Mouse (Mus musculus) forebrain, embryonic 14.5 days (tissue): ENCODE results near the gene Fstl4. TPM values are rescaled to one million over a fixed set of nuclear protein-coding genes. Genes with fewer than 3 reads are reported as not detected.

Experiments
- ATAC-seq: fragments of 200-750 bp; cut with Nextera tagmentation; 2 replicates; pipeline ENCODE4 v1.8.0; 2017; ENCODE audit warnings: mild to moderate bottlenecking, moderate library complexity
- DNase-seq: peaks from one replicate; pipeline ENCODE4 v3.0.0-alpha.2; 2015; ENCODE audit warnings: low spot score
- H3K27ac ChIP-seq: fragments of 300-500 bp; sonication (generic); 2 replicates; pipeline ENCODE4 v1.5.1; 2014; ENCODE audit warnings: low read depth, mild to moderate bottlenecking, control low read depth, low read length, moderate library complexity
- H3K27me3 ChIP-seq: fragments of 300-500 bp; sonication (generic); replicated peaks from 2 replicates; pipeline ENCODE4 v1.6.1; 2014; ENCODE audit warnings: low read length, control low read depth, mixed read lengths; ENCODE audit not compliant: control insufficient read depth, insufficient read depth
- H3K36me3 ChIP-seq: fragments of 300-500 bp; sonication (generic); 2 replicates; pipeline ENCODE4 v1.6.1; 2014; ENCODE audit warnings: low read length, control low read depth; ENCODE audit not compliant: control insufficient read depth, insufficient read depth
- H3K4me1 ChIP-seq: fragments of 300-500 bp; sonication (generic); 2 replicates; pipeline ENCODE4 v1.6.1; 2014; ENCODE audit warnings: antibody characterized with exemption, low read length, control low read depth; ENCODE audit not compliant: control insufficient read depth, insufficient read depth
- H3K4me2 ChIP-seq: fragments of 300-500 bp; sonication (generic); 2 replicates; pipeline ENCODE4 v1.6.1; 2014; ENCODE audit warnings: mild to moderate bottlenecking, control low read depth, low read length
- H3K4me3 ChIP-seq: fragments of 300-500 bp; sonication (generic); 2 replicates; pipeline ENCODE4 v1.5.1; 2014; ENCODE audit warnings: low read depth, low read length, control low read depth
- H3K9ac ChIP-seq: fragments of 300-500 bp; sonication (generic); 2 replicates; pipeline ENCODE4 v1.6.1; 2014; ENCODE audit warnings: mild to moderate bottlenecking, low read length, control low read depth, moderate library complexity
- H3K9me3 ChIP-seq: fragments of 300-500 bp; sonication (generic); replicated peaks from 2 replicates; pipeline ENCODE4 v1.6.1; 2016; ENCODE audit warnings: low read length, control low read depth, mixed read lengths; ENCODE audit not compliant: control insufficient read depth
- WGBS: fragments of 180-500 bp; shearing (Covaris S2); extraction: QIAGEN DNeasy Blood & Tissue Kit; methylation state at CpG from one replicate; pipeline ENCODE4 v1.1.7; 2014; 5-methylcytosine and 5-hydroxymethylcytosine counted together
- polyA plus RNA-seq: library from polyadenylated mRNA; unstranded; fragments of >200 nt; fragmentation: Nextera tagmentation; extraction: Ambion mirVana; gene quantifications from 2 replicates; pipeline ENCODE4 v1.2.1, GENCODE M21; 2014

Fstl4 gene
- polyA plus RNA-seq, 1 experiment from 2014 or later: 2.4 TPM

- no peak for ATAC-seq
- no peaks in the 10 kb centered on the region for H3K4me1 ChIP-seq
- DNase-seq: no peak
- WGBS: 44% methylated on average over 6 of the region's 6 CpGs
- H3K27ac ChIP-seq: no peak overlapping the region
- H3K9ac ChIP-seq: no peak overlapping the region
- H3K36me3 ChIP-seq: no peaks in the 10 kb centered on the region
- no peak overlapping the region for H3K4me2 ChIP-seq
- no peaks in the 10 kb centered on the region for H3K9me3 ChIP-seq
- no peak overlapping the region for H3K4me3 ChIP-seq
- no peaks in the 10 kb centered on the region for H3K27me3 ChIP-seq
Measured at GRCm38 (mm10) chr11:52970396-52970795, 206.0 kb downstream of the Fstl4 start.

GRCm38 (mm10) chr11:52986986-52987385 lies 222.6 kb downstream of the Fstl4 start:
- Histone ChIP-seq H3K27me3 (no peaks in the 10 kb centered on the region), H3K4me1 (no peaks in the 10 kb centered on the region), H3K27ac (no peak overlapping the region), H3K4me3 (no peak overlapping the region), H3K4me2 (no peak overlapping the region), H3K9ac (no peak overlapping the region), H3K36me3 (no peaks in the 10 kb centered on the region), H3K9me3 (peaks cover 3% of the 10 kb centered on the region; the same call in 1 of the 2 replicates)
- WGBS: 89% methylated on average over 8 of the region's 8 CpGs
- ATAC-seq (no peak), DNase-seq (no peak)

DNA sequence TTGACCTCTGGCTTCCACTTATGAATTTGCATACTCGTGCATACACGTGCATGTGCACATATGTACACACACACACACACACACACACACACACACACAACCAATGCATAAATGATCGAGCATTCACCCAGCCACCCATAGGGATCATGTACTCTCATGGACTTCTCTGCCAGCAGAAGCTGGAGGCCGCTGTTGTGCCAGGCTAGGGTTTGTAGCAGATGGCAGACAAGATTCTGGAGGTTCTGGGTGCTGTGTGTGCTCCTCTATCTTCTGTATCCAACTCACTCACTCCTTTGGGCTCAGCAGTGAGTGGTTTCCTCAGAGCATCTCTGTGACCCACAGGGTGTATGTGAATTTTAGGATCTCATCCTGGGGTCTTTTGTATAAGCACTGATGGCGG lies 230.3 kb downstream of the Fstl4 start:
- H3K9me3 ChIP-seq: no peaks in the 10 kb centered on the region
- no peaks in the 10 kb centered on the region for H3K4me1 ChIP-seq
- H3K36me3 ChIP-seq: no peaks in the 10 kb centered on the region
- no peak overlapping the region for H3K4me2 ChIP-seq
- no peaks in the 10 kb centered on the region for H3K27me3 ChIP-seq
- ATAC-seq (no peak), DNase-seq (no peak)
- no peak overlapping the region for H3K27ac ChIP-seq
- H3K4me3 ChIP-seq: no peak overlapping the region
- no peak overlapping the region for H3K9ac ChIP-seq
- WGBS: 94% methylated on average over 5 of the region's 5 CpGs

- ATAC-seq (no peak), DNase-seq (no peak)
- Histone ChIP-seq H3K4me3 (no peak overlapping the region), H3K27me3 (no peaks in the 10 kb centered on the region), H3K4me1 (no peaks in the 10 kb centered on the region), H3K36me3 (no peaks in the 10 kb centered on the region), H3K4me2 (no peak overlapping the region), H3K27ac (no peak overlapping the region), H3K9ac (no peak overlapping the region), H3K9me3 (no peaks in the 10 kb centered on the region)
- WGBS: 76% methylated on average over 16 of the region's 16 CpGs
Measured at GRCm38 (mm10) chr11:52996434-52997093, 232.1 kb downstream of the Fstl4 start.

DNA sequence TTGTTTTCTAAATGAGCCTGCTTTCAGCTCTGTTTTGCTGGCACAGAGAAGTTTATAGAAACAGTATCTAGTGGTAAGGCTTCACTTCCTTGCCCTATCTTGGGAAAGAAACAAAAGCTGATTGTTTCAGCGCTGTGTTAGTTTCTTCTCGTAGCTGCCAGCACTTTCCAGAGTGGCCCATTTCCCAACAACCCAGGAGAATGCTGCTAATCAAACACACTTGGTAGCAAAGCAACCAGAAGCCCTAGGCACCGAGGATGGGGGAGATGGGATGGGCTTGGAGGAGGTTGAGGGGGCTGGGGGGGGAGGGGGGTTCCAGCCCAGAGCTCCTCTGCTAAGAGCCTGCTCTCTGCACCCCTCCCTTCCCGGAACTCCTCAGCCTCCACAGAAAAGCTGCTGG lies 233.0 kb downstream of the Fstl4 start:
- no peak overlapping the region for H3K4me3 ChIP-seq
- no peak for DNase-seq
- 29% methylated on average over 4 of the region's 4 CpGs for WGBS
- H3K9me3 ChIP-seq: no peaks in the 10 kb centered on the region
- no peak overlapping the region for H3K27ac ChIP-seq
- H3K4me1 ChIP-seq: no peaks in the 10 kb centered on the region
- H3K36me3 ChIP-seq: no peaks in the 10 kb centered on the region
- no peak for ATAC-seq
- H3K27me3 ChIP-seq: no peaks in the 10 kb centered on the region
- H3K4me2 ChIP-seq: no peak overlapping the region
- H3K9ac ChIP-seq: no peak overlapping the region

- DNase-seq (no peak), ATAC-seq (no peak)
- Histone ChIP-seq H3K9me3 (no peaks in the 10 kb centered on the region), H3K4me1 (no peaks in the 10 kb centered on the region), H3K27ac (no peak overlapping the region), H3K36me3 (no peaks in the 10 kb centered on the region), H3K9ac (no peak overlapping the region), H3K4me3 (no peak overlapping the region), H3K27me3 (no peaks in the 10 kb centered on the region), H3K4me2 (no peak overlapping the region)
- 88% methylated on average over 11 of the region's 11 CpGs for WGBS
Measured at GRCm38 (mm10) chr11:53000226-53000625, 235.8 kb downstream of the Fstl4 start.

DNA sequence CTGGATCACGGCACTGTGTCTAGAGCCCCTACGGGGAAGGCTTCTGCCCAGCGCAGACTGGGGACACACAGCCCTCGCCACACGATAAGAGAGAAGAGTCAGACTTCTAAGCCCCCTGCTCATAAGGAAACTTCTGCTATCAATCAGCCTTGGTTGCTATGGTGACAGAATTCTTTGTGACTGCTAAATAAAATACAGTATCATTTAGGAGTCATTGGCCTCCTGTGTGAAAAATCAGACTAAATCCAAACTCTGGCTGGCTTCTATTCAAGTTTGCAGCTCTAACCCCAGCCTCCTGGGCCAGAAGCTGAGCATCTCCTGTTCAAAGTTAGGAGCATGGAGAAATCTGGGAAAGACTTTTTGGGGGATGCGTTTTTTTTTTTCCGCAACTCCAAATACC lies 238.9 kb downstream of the Fstl4 start:
- H3K36me3 ChIP-seq: no peaks in the 10 kb centered on the region
- ATAC-seq (no peak), DNase-seq (no peak)
- H3K9me3 ChIP-seq: no peaks in the 10 kb centered on the region
- no peaks in the 10 kb centered on the region for H3K27me3 ChIP-seq
- WGBS: 78% methylated on average over 7 of the region's 7 CpGs
- no peaks in the 10 kb centered on the region for H3K4me1 ChIP-seq
- H3K9ac ChIP-seq: no peak overlapping the region
- H3K27ac ChIP-seq: no peak overlapping the region
- no peak overlapping the region for H3K4me3 ChIP-seq
- no peak overlapping the region for H3K4me2 ChIP-seq

GRCm38 (mm10) chr11:53003811-53004210 lies 239.4 kb downstream of the Fstl4 start:
- no peak for DNase-seq

GRCm38 (mm10) chr11:53009597-53009996 lies 245.2 kb downstream of the Fstl4 start:
- ATAC-seq (no peak), DNase-seq (no peak)
- Histone ChIP-seq H3K9ac (no peak overlapping the region), H3K4me1 (no peaks in the 10 kb centered on the region), H3K9me3 (no peaks in the 10 kb centered on the region), H3K27ac (no peak overlapping the region), H3K4me3 (no peak overlapping the region), H3K4me2 (no peak overlapping the region), H3K36me3 (no peaks in the 10 kb centered on the region), H3K27me3 (no peaks in the 10 kb centered on the region)
- WGBS: 68% methylated on average over 7 of the region's 7 CpGs

More at GRCm38 (mm10) chr11:53003811-53004210, 239.4 kb downstream of the Fstl4 start:
- Histone ChIP-seq H3K36me3 (no peaks in the 10 kb centered on the region), H3K9ac (no peak overlapping the region), H3K4me1 (no peaks in the 10 kb centered on the region), H3K27ac (no peak overlapping the region), H3K27me3 (no peaks in the 10 kb centered on the region), H3K4me2 (no peak overlapping the region), H3K9me3 (no peaks in the 10 kb centered on the region), H3K4me3 (no peak overlapping the region)
- no peak for ATAC-seq
- whole genome bisulfite sequencing: 93% methylated on average over 9 of the region's 9 CpGs
